Mouse (Mus musculus) olfactory bulb, adult 2 months (tissue): ENCODE data around the gene Gm13272. TPM values are rescaled to one million over a fixed set of nuclear protein-coding genes. Genes with fewer than 3 reads are reported as not detected.
A peak's percentile ranks its signal among the peaks of the same experiment; 100 is the strongest.
"Not testable (repeated sequence)": the region's sequence is repeated elsewhere in the genome, so short reads cannot be mapped to it uniquely, and the experiment has no call there.

Experiments
- H3K27ac ChIP-seq: fragments of 200-500 bp; 2 replicates; pipeline ENCODE4 v1.5.1; 2012; ENCODE audit warnings: low read depth, low read length; ENCODE audit not compliant: insufficient read depth
- H3K4me1 ChIP-seq: fragments of 200-500 bp; 2 replicates; pipeline ENCODE4 v1.6.1; 2012; ENCODE audit warnings: low read length; ENCODE audit not compliant: control insufficient read depth, insufficient read depth
- H3K4me3 ChIP-seq: fragments of 200-500 bp; 2 replicates; pipeline ENCODE4 v1.5.1; 2012; ENCODE audit warnings: mild to moderate bottlenecking, low read depth, low read length, moderate library complexity; ENCODE audit not compliant: insufficient read depth
- CTCF ChIP-seq: fragments of 200-500 bp; IDR thresholded peaks from 2 replicates; pipeline ENCODE4 v1.5.1; 2012; ENCODE audit warnings: low read depth, mild to moderate bottlenecking, low read length, moderate library complexity; ENCODE audit not compliant: insufficient read depth
- WGBS: fragments of 180-500 bp; shearing (Covaris S2); methylation state at CpG from one replicate; pipeline ENCODE4 v1.1.7; 2018; 5-methylcytosine and 5-hydroxymethylcytosine counted together
- polyA plus RNA-seq: library from polyadenylated mRNA; stranded (reverse); fragments of >200 nt; gene quantifications from 2 replicates; pipeline ENCODE4 v1.2.4, GENCODE M21; 2012; ENCODE audit warnings: low replicate concordance; ENCODE audit not compliant: missing spikeins, insufficient read depth, insufficient read length

The Gm13272 gene
- polyA plus RNA-seq, 1 experiment = not detected

- TF ChIP-seq CTCF = peak; percentile 55
- WGBS = under 1% methylated on average over 19 of the region's 21 CpGs
- not testable (repeated sequence) for H3K27ac ChIP-seq, H3K4me1 ChIP-seq
- H3K4me3 ChIP-seq = peak overlapping the region; percentile 43
Measured at GRCm38 (mm10) chr4:88757628-88758031, 22.0 kb upstream of the Gm13272 start.

GRCm38 (mm10) chr4:88758751-88759150 is 20.9 kb upstream of the Gm13272 start:
- H3K4me1 ChIP-seq, H3K4me3 ChIP-seq, H3K27ac ChIP-seq: not testable (repeated sequence)
- WGBS = 88% methylated on average over 9 of the region's 9 CpGs

GRCm38 (mm10) chr4:88759610-88760268 is 19.9 kb upstream of the Gm13272 start, which contains the start of gene Gm13283:
TSS of gene Gm13283 (plus strand) at chr4:88760119.
- peak within 1 kb of the TSS; percentile 40 for H3K4me3 ChIP-seq
- WGBS = 28% methylated on average over 10 of the region's 14 CpGs
- H3K4me1 ChIP-seq, H3K27ac ChIP-seq: not testable (repeated sequence)

- H3K4me3 ChIP-seq = peak overlapping the region; percentile 40
- H3K4me1 ChIP-seq, H3K27ac ChIP-seq: not testable (repeated sequence)
- under 1% methylated on average over 23 of the region's 28 CpGs for WGBS
Measured at GRCm38 (mm10) chr4:88760431-88760830, 19.2 kb upstream of the Gm13272 start.

GRCm38 (mm10) chr4:88761776-88762175 is 17.9 kb upstream of the Gm13272 start:
- H3K4me1 ChIP-seq, H3K27ac ChIP-seq, H3K4me3 ChIP-seq: not testable (repeated sequence)
- 84% methylated on average over 6 of the region's 8 CpGs for WGBS

- 72% methylated on average over 9 of the region's 9 CpGs for WGBS
- H3K27ac ChIP-seq, H3K4me1 ChIP-seq, H3K4me3 ChIP-seq: not testable (repeated sequence)
Measured at GRCm38 (mm10) chr4:88762341-88762740, 17.3 kb upstream of the Gm13272 start.

GRCm38 (mm10) chr4:88763384-88764018 is 16.1 kb upstream of the Gm13272 start:
- H3K27ac ChIP-seq, H3K4me1 ChIP-seq: not testable (repeated sequence)
- peak overlapping the region; percentile 44 for H3K4me3 ChIP-seq
- WGBS = 3% methylated on average over 42 of the region's 42 CpGs

- H3K4me3 ChIP-seq, H3K27ac ChIP-seq, H3K4me1 ChIP-seq: not testable (repeated sequence)
- WGBS = no CpG with 5 or more reads among the region's 32 CpGs
Measured at GRCm38 (mm10) chr4:88773534-88773933, 6.1 kb upstream of the Gm13272 start, which contains the start of gene Gm13290. TSS of gene Gm13290 (plus strand) at chr4:88773834.

- H3K4me3 ChIP-seq, H3K27ac ChIP-seq, H3K4me1 ChIP-seq: not testable (repeated sequence)
- no CpG with 5 or more reads among the region's 29 CpGs for WGBS
Measured at GRCm38 (mm10) chr4:88776622-88777021, 3.0 kb upstream of the Gm13272 start, which contains the start of gene Gm13289. TSS of gene Gm13289 (plus strand) at chr4:88776922.

GRCm38 (mm10) chr4:88780320-88780719 is 670 bp downstream of the Gm13272 start:
- 59% methylated on average over 16 of the region's 18 CpGs for WGBS
- H3K27ac ChIP-seq, H3K4me1 ChIP-seq, H3K4me3 ChIP-seq: not testable (repeated sequence)

- H3K4me1 ChIP-seq, H3K27ac ChIP-seq: not testable (repeated sequence)
- WGBS = 22% methylated on average over 5 of the region's 7 CpGs
- H3K4me3 ChIP-seq = peak within 1 kb of the TSS; percentile 29; the same call in 1 of the 2 replicates
Measured at GRCm38 (mm10) chr4:88781831-88782230, 2.2 kb downstream of the Gm13272 start, which contains the start of gene Ifnz. TSS of gene Ifnz (plus strand) at chr4:88782131.

GRCm38 (mm10) chr4:88782335-88782734 is 2.7 kb downstream of the Gm13272 start:
- not testable (repeated sequence) for H3K27ac ChIP-seq, H3K4me1 ChIP-seq
- 0% methylated on average over 11 of the region's 31 CpGs for WGBS
- peak overlapping the region; percentile 29; the same call in 1 of the 2 replicates for H3K4me3 ChIP-seq

- no CpG with 5 or more reads among the region's 27 CpGs for WGBS
- not testable (repeated sequence) for H3K4me3 ChIP-seq, H3K27ac ChIP-seq, H3K4me1 ChIP-seq
Measured at GRCm38 (mm10) chr4:88785409-88785808, 5.8 kb downstream of the Gm13272 start, which contains the start of gene Gm13276. TSS of gene Gm13276 (plus strand) at chr4:88785709.

- not testable (repeated sequence) for H3K27ac ChIP-seq, H3K4me1 ChIP-seq, H3K4me3 ChIP-seq
- 0% methylated on average over 3 of the region's 28 CpGs for WGBS
Measured at GRCm38 (mm10) chr4:88788402-88788801, 8.8 kb downstream of the Gm13272 start, which contains the start of gene Gm13277. TSS of gene Gm13277 (plus strand) at chr4:88788632.
